Mouse (Mus musculus): ENCODE data around the gene Rbl1. TPM values are rescaled to one million over a fixed set of nuclear protein-coding genes. Genes with fewer than 3 reads are reported as not detected.

Gene Rbl1
- polyA plus RNA-seq, 1 experiment = 4.1 TPM

GRCm38 (mm10) chr2:157174416-157174815 lies 29.9 kb downstream of the Rbl1 start:
- no peak overlapping the region for H3K4me3 ChIP-seq
- TF ChIP-seq TCF3 (IDR thresholded peaks at IDR 0.05; ENCODE audit: insufficient read length, low read depth) (no peak), CEBPB (IDR thresholded peaks at IDR 0.05; ENCODE audit: insufficient read depth, poor library complexity, severe bottlenecking) (no peak), USF1 (IDR thresholded peaks at IDR 0.05; ENCODE audit: low read depth) (no peak), TCF12 (IDR thresholded peaks at IDR 0.05; ENCODE audit: insufficient read depth, poor library complexity, severe bottlenecking) (no peak), POLR2A (IDR thresholded peaks at IDR 0.05; ENCODE audit: insufficient read length, low read depth) (no peak), POLR2AphosphoS2 (IDR thresholded peaks at IDR 0.05; ENCODE audit: insufficient read length, low read depth) (no peak), MYOG (IDR thresholded peaks at IDR 0.05; ENCODE audit: control insufficient read depth in 1 of 3, insufficient read depth in 1 of 3, insufficient read length in 2 of 3, low read depth in 2 of 3) (no peak), MAX (IDR thresholded peaks at IDR 0.05; ENCODE audit: low read depth) (no peak), SRF (IDR thresholded peaks at IDR 0.05; ENCODE audit: control insufficient read depth, insufficient read length, low read depth) (no peak)
- H3K36me3 ChIP-seq (ENCODE audit: control insufficient read depth, insufficient read depth) = peaks cover 2% of the 10 kb centered on the region
- no peak overlapping the region for H3ac ChIP-seq (ENCODE audit: control insufficient read depth, insufficient read length)
- no peaks in the 10 kb centered on the region for H3K27me3 ChIP-seq (ENCODE audit: control insufficient read depth, insufficient read depth, insufficient read length)
- H3K4me2 ChIP-seq (ENCODE audit: low read depth) = no peak overlapping the region
- H3K79me2 ChIP-seq (ENCODE audit: control insufficient read depth, insufficient read depth) = no peaks in the 10 kb centered on the region

- Histone ChIP-seq H3K4me3 (no peak overlapping the region), H3K4me2 (ENCODE audit: low read depth) (peak overlapping the region; percentile 30), H3K27me3 (ENCODE audit: control insufficient read depth, insufficient read depth, insufficient read length) (no peaks in the 10 kb centered on the region), H3K36me3 (ENCODE audit: control insufficient read depth, insufficient read depth) (peaks cover 11% of the 10 kb centered on the region), H3K79me2 (ENCODE audit: control insufficient read depth, insufficient read depth) (no peaks in the 10 kb centered on the region), H3ac (ENCODE audit: control insufficient read depth, insufficient read length) (no peak overlapping the region)
- TF ChIP-seq MYOD1 (IDR thresholded peaks at IDR 0.05; ENCODE audit: control insufficient read depth in 1 of 3, insufficient read length in 2 of 3, low read depth in 2 of 3) (no peak), MAX (IDR thresholded peaks at IDR 0.05; ENCODE audit: low read depth) (no peak), POLR2AphosphoS2 (IDR thresholded peaks at IDR 0.05; ENCODE audit: insufficient read length, low read depth) (no peak), E2F4 (IDR thresholded peaks at IDR 0.05; ENCODE audit: insufficient read depth) (no peak), TCF3 (IDR thresholded peaks at IDR 0.05; ENCODE audit: insufficient read length, low read depth) (no peak), SRF (IDR thresholded peaks at IDR 0.05; ENCODE audit: control insufficient read depth, insufficient read length, low read depth) (no peak), MYOG (IDR thresholded peaks at IDR 0.05; ENCODE audit: control insufficient read depth in 1 of 3, insufficient read depth in 1 of 3, insufficient read length in 2 of 3, low read depth in 2 of 3) (no peak), POLR2A (IDR thresholded peaks at IDR 0.05; ENCODE audit: insufficient read length, low read depth) (no peak), TCF12 (IDR thresholded peaks at IDR 0.05; ENCODE audit: insufficient read depth, poor library complexity, severe bottlenecking) (no peak), USF1 (IDR thresholded peaks at IDR 0.05; ENCODE audit: low read depth) (no peak), REST (IDR thresholded peaks at IDR 0.05; ENCODE audit: insufficient read depth, insufficient read length) (no peak)
Measured at GRCm38 (mm10) chr2:157173555-157173954, 30.8 kb downstream of the Rbl1 start.

- Histone ChIP-seq H3K36me3 (ENCODE audit: control insufficient read depth, insufficient read depth) (peaks cover 13% of the 10 kb centered on the region), H3ac (ENCODE audit: control insufficient read depth, insufficient read length) (no peak overlapping the region), H3K4me3 (no peak overlapping the region), H3K79me2 (ENCODE audit: control insufficient read depth, insufficient read depth) (no peaks in the 10 kb centered on the region), H3K27me3 (ENCODE audit: control insufficient read depth, insufficient read depth, insufficient read length) (no peaks in the 10 kb centered on the region), H3K4me2 (ENCODE audit: low read depth) (no peak overlapping the region)
- TF ChIP-seq POLR2AphosphoS2 (IDR thresholded peaks at IDR 0.05; ENCODE audit: insufficient read length, low read depth) = no peak
- peak in 1 of 3 experiments; percentile 66 for TF ChIP-seq MYOG (IDR thresholded peaks at IDR 0.05; ENCODE audit: control insufficient read depth in 1 of 3, insufficient read depth in 1 of 3, insufficient read length in 2 of 3, low read depth in 2 of 3)
Measured at GRCm38 (mm10) chr2:157172984-157173383, 31.4 kb downstream of the Rbl1 start.

- H3K4me2 ChIP-seq (ENCODE audit: low read depth) = peak overlapping the region; percentile 56
- H3K36me3 ChIP-seq (ENCODE audit: control insufficient read depth, insufficient read depth) = peaks cover 13% of the 10 kb centered on the region
Measured at GRCm38 (mm10) chr2:157170626-157171025, 33.7 kb downstream of the Rbl1 start.

GRCm38 (mm10) chr2:157170166-157170565 lies 34.2 kb downstream of the Rbl1 start:
- H3ac ChIP-seq (ENCODE audit: control insufficient read depth, insufficient read length) = no peak overlapping the region
- no peaks in the 10 kb centered on the region for H3K27me3 ChIP-seq (ENCODE audit: control insufficient read depth, insufficient read depth, insufficient read length)
- TF ChIP-seq POLR2A (IDR thresholded peaks at IDR 0.05; ENCODE audit: insufficient read length, low read depth) (no peak), TCF3 (IDR thresholded peaks at IDR 0.05; ENCODE audit: insufficient read length, low read depth) (no peak), CEBPB (IDR thresholded peaks at IDR 0.05; ENCODE audit: insufficient read depth, poor library complexity, severe bottlenecking) (no peak), REST (IDR thresholded peaks at IDR 0.05; ENCODE audit: insufficient read depth, insufficient read length) (no peak), MYOG (IDR thresholded peaks at IDR 0.05; ENCODE audit: control insufficient read depth in 1 of 3, insufficient read depth in 1 of 3, insufficient read length in 2 of 3, low read depth in 2 of 3) (no peak), USF1 (IDR thresholded peaks at IDR 0.05; ENCODE audit: low read depth) (no peak), E2F4 (IDR thresholded peaks at IDR 0.05; ENCODE audit: insufficient read depth) (no peak), MYOD1 (IDR thresholded peaks at IDR 0.05; ENCODE audit: control insufficient read depth in 1 of 3, insufficient read length in 2 of 3, low read depth in 2 of 3) (no peak), POLR2AphosphoS2 (IDR thresholded peaks at IDR 0.05; ENCODE audit: insufficient read length, low read depth) (no peak), SRF (IDR thresholded peaks at IDR 0.05; ENCODE audit: control insufficient read depth, insufficient read length, low read depth) (no peak), MAX (IDR thresholded peaks at IDR 0.05; ENCODE audit: low read depth) (no peak), TCF12 (IDR thresholded peaks at IDR 0.05; ENCODE audit: insufficient read depth, poor library complexity, severe bottlenecking) (no peak)
- no peak overlapping the region for H3K4me3 ChIP-seq
- peaks cover 13% of the 10 kb centered on the region for H3K36me3 ChIP-seq (ENCODE audit: control insufficient read depth, insufficient read depth)
- H3K4me2 ChIP-seq (ENCODE audit: low read depth) = peak overlapping the region; percentile 56
- H3K79me2 ChIP-seq (ENCODE audit: control insufficient read depth, insufficient read depth) = no peaks in the 10 kb centered on the region

More at GRCm38 (mm10) chr2:157170626-157171025, 33.7 kb downstream of the Rbl1 start:
- no peaks in the 10 kb centered on the region for H3K27me3 ChIP-seq (ENCODE audit: control insufficient read depth, insufficient read depth, insufficient read length)
- no peaks in the 10 kb centered on the region for H3K79me2 ChIP-seq (ENCODE audit: control insufficient read depth, insufficient read depth)
- no peak overlapping the region for H3ac ChIP-seq (ENCODE audit: control insufficient read depth, insufficient read length)
- TF ChIP-seq POLR2A (IDR thresholded peaks at IDR 0.05; ENCODE audit: insufficient read length, low read depth) (no peak), MYOD1 (IDR thresholded peaks at IDR 0.05; ENCODE audit: control insufficient read depth in 1 of 3, insufficient read length in 2 of 3, low read depth in 2 of 3) (no peak), TCF3 (IDR thresholded peaks at IDR 0.05; ENCODE audit: insufficient read length, low read depth) (no peak), TCF12 (IDR thresholded peaks at IDR 0.05; ENCODE audit: insufficient read depth, poor library complexity, severe bottlenecking) (no peak), REST (IDR thresholded peaks at IDR 0.05; ENCODE audit: insufficient read depth, insufficient read length) (no peak), E2F4 (IDR thresholded peaks at IDR 0.05; ENCODE audit: insufficient read depth) (no peak), MAX (IDR thresholded peaks at IDR 0.05; ENCODE audit: low read depth) (no peak), USF1 (IDR thresholded peaks at IDR 0.05; ENCODE audit: low read depth) (no peak)
- no peak overlapping the region for H3K4me3 ChIP-seq

All from myocyte (in vitro differentiated cells).